Mouse (Mus musculus) myocyte (in vitro differentiated cells): ENCODE measurements around the gene Nfyb.

Source experiments
- CEBPB ChIP-seq: IDR thresholded peaks from 2 replicates; pipeline ENCODE4 v1.6.1; 2011; ENCODE audit warnings: mild to moderate bottlenecking, moderate library complexity; ENCODE audit not compliant: poor library complexity, insufficient read depth, severe bottlenecking
- E2F4 ChIP-seq: IDR thresholded peaks from one replicate; pipeline ENCODE4 v1.6.1; 2011; ENCODE audit warnings: mild to moderate bottlenecking, control low read depth, moderate library complexity; ENCODE audit not compliant: insufficient read depth
- MAX ChIP-seq: IDR thresholded peaks from one replicate; pipeline ENCODE4 v1.6.1; 2011; ENCODE audit warnings: low read depth, mild to moderate bottlenecking, control low read depth
- MYOD1 ChIP-seq, 3 experiments: IDR thresholded peaks; one replicate each; pipeline ENCODE4 v1.6.1; 2011; ENCODE audit warnings: control low read depth in 2 of 3, low read depth in 2 of 3, mild to moderate bottlenecking in 2 of 3, moderate library complexity in 1 of 3; ENCODE audit not compliant: insufficient read length in 2 of 3, control insufficient read depth in 1 of 3
- MYOG ChIP-seq, 3 experiments: IDR thresholded peaks; one replicate each; pipeline ENCODE4 v1.6.1; 2011; ENCODE audit warnings: control low read depth in 2 of 3, low read depth in 2 of 3, mild to moderate bottlenecking in 2 of 3; ENCODE audit not compliant: insufficient read length in 2 of 3, control insufficient read depth in 1 of 3, insufficient read depth in 1 of 3
- POLR2A ChIP-seq: IDR thresholded peaks from one replicate; pipeline ENCODE4 v1.6.1; 2011; ENCODE audit warnings: low read depth, mild to moderate bottlenecking, control low read depth, moderate library complexity; ENCODE audit not compliant: insufficient read length
- POLR2AphosphoS2 ChIP-seq: IDR thresholded peaks from one replicate; pipeline ENCODE4 v1.6.1; 2011; ENCODE audit warnings: low read depth, control low read depth; ENCODE audit not compliant: insufficient read length
- REST ChIP-seq: IDR thresholded peaks from one replicate; pipeline ENCODE4 v1.6.1; 2011; ENCODE audit warnings: mild to moderate bottlenecking, control low read depth, moderate library complexity; ENCODE audit not compliant: insufficient read depth, insufficient read length
- SRF ChIP-seq: IDR thresholded peaks from one replicate; pipeline ENCODE4 v1.6.1; 2011; ENCODE audit warnings: low read depth; ENCODE audit not compliant: control insufficient read depth, insufficient read length
- TCF12 ChIP-seq: IDR thresholded peaks from one replicate; pipeline ENCODE4 v1.6.1; 2011; ENCODE audit warnings: mild to moderate bottlenecking, control low read depth; ENCODE audit not compliant: poor library complexity, insufficient read depth, severe bottlenecking
- TCF3 ChIP-seq: IDR thresholded peaks from one replicate; pipeline ENCODE4 v1.6.1; 2011; ENCODE audit warnings: low read depth, control low read depth; ENCODE audit not compliant: insufficient read length
- USF1 ChIP-seq: IDR thresholded peaks from one replicate; pipeline ENCODE4 v1.6.1; 2011; ENCODE audit warnings: low read depth, mild to moderate bottlenecking, control low read depth, moderate library complexity

DNA sequence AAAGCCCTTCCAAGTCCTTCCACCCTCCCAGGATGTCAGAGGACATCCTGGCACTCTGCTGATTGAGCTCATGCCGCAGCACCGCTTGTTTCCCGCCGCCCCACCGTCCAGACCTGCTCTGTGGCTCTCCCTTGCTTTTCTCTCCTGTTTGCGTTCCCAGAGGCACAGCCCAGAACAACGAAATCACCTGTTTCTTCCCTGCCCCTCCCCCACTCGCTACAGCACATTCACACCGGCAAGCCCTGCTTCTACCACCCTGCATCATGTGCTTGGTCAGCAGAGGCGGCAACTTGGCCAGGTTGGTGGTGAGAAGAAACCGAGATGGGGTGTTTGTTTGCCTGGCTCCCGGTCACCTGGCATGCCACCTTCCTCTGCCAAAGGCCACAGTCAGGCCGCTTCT is 13.9 kb upstream of the Nfyb start:
- TF ChIP-seq POLR2A: no peak
- TF ChIP-seq TCF3: no peak
- TF ChIP-seq POLR2AphosphoS2: no peak
- TF ChIP-seq MAX: no peak
- TF ChIP-seq USF1: no peak
- no peak for TF ChIP-seq E2F4
- no peak for TF ChIP-seq MYOG (IDR thresholded peaks at IDR 0.05; ENCODE audit: control insufficient read depth in 1 of 3, insufficient read depth in 1 of 3, insufficient read length in 2 of 3, low read depth in 2 of 3)
- TF ChIP-seq REST: no peak
- no peak for TF ChIP-seq CEBPB
- TF ChIP-seq MYOD1 (IDR thresholded peaks at IDR 0.05; ENCODE audit: control insufficient read depth in 1 of 3, insufficient read length in 2 of 3, low read depth in 2 of 3): no peak
- no peak for TF ChIP-seq TCF12
- TF ChIP-seq SRF: no peak
